In the genomic region with DNA sequence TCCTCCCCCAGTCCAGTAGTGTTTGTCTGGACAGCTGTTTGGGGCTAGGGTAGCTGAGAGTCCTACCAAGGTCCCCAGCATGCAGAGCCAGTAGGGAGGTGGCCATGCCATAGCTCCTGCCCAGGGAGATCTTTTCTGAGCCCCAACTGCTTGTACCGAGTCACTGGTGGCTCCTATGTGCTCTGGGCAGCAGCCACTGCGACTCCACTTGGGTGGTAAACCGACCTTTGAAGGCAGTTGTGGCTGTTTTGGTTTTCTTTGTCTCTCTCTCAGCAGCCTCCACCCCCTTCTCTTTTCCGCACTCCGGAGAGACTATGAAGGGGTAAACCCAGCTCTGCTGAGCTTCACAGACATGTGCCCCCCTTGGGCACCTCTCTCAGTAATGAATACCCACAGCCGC, we compare ENCODE assay signal across 12 mouse cellular contexts. TPM values are rescaled to one million over a fixed set of nuclear protein-coding genes. Genes with fewer than 3 reads are reported as not detected.
DNase-seq lines count a peak whose midpoint lies in the region; ATAC-seq and TF ChIP-seq lines count a peak whose summit lies in the region.
"Had no signal": no experiment of that assay in that cellular context is flagged by ENCODE, and none has a peak within 500 bp of the region (broad histone marks: within the 10 kb centered on the region; RNA-seq: fewer than 3 reads in every experiment).

TSS of gene Cd27 (minus strand) at position 229 of the 400 bp plus-strand sequence.

- H3K9ac ChIP-seq in liver, embryonic 13.5 days: 0 out of 2 replicates have a peak within 1 kb of the TSS, but pooled peaks have one; percentile 13
- no peak within 1 kb of the TSS for H3K9ac ChIP-seq in liver, postnatal 0 days (replicated peaks)
- H3K9ac ChIP-seq in forebrain, embryonic 14.5 days (ENCODE audit: low read length): no peak within 1 kb of the TSS
- H3K9ac ChIP-seq: hindbrain, embryonic 15.5 days; lung, embryonic 15.5 days had no signal

- TF ChIP-seq EP300 in liver, postnatal 0 days (IDR thresholded peaks at IDR 0.05; ENCODE audit: low read depth): no peak

- no peak within 1 kb of the TSS for H3K27ac ChIP-seq in liver, embryonic 13.5 days
- no peak within 1 kb of the TSS for H3K27ac ChIP-seq in liver, postnatal 0 days (ENCODE audit: low read depth)
- peak within 1 kb of the TSS; percentile 18 for H3K27ac ChIP-seq in bone marrow, adult 2 months (ENCODE audit: control insufficient read depth, insufficient read depth, low read depth, low read length, poor library complexity)
- no peak within 1 kb of the TSS for H3K27ac ChIP-seq in forebrain, embryonic 14.5 days (ENCODE audit: low read depth, low read length)
- H3K27ac ChIP-seq: hindbrain, embryonic 15.5 days; lung, embryonic 15.5 days had no signal

- no peaks in the 10 kb centered on the region for H3K9me3 ChIP-seq in liver, embryonic 13.5 days (replicated peaks)
- no peaks in the 10 kb centered on the region for H3K9me3 ChIP-seq in liver, postnatal 0 days (ENCODE audit: low read length)
- 0 out of 2 replicates have a peak, but pooled peaks cover 3% of the 10 kb centered on the region for H3K9me3 ChIP-seq in megakaryocyte, embryonic 14.5 days
- no peaks in the 10 kb centered on the region for H3K9me3 ChIP-seq in forebrain, embryonic 14.5 days (replicated peaks; ENCODE audit: control insufficient read depth, low read length)
- H3K9me3 ChIP-seq: hindbrain, embryonic 15.5 days; lung, embryonic 15.5 days had no signal

- ATAC-seq in liver, embryonic 13.5 days (ENCODE audit: low read depth): no peak
- ATAC-seq in liver, postnatal 0 days: no peak
- no peak for ATAC-seq in forebrain, embryonic 14.5 days
- ATAC-seq: midbrain, embryonic 16.5 days had no signal

- no peak within 1 kb of the TSS for H3K4me2 ChIP-seq in liver, embryonic 13.5 days
- no peak within 1 kb of the TSS for H3K4me2 ChIP-seq in liver, postnatal 0 days (ENCODE audit: low read depth, low read length)
- no peak within 1 kb of the TSS for H3K4me2 ChIP-seq in forebrain, embryonic 14.5 days (ENCODE audit: low read length)
- H3K4me2 ChIP-seq: hindbrain, embryonic 15.5 days; lung, embryonic 15.5 days had no signal

- peaks cover 30% of the 10 kb centered on the region for H3K4me1 ChIP-seq in liver, embryonic 13.5 days (replicated peaks)
- H3K4me1 ChIP-seq in liver, postnatal 0 days (ENCODE audit: insufficient read depth): peaks cover 24% of the 10 kb centered on the region
- H3K4me1 ChIP-seq in bone marrow, adult 2 months (ENCODE audit: control insufficient read depth, insufficient read depth, low read length): peaks cover 7% of the 10 kb centered on the region
- H3K4me1 ChIP-seq in megakaryocyte, embryonic 14.5 days: peaks cover 88% of the 10 kb centered on the region
- no peaks in the 10 kb centered on the region for H3K4me1 ChIP-seq in forebrain, embryonic 14.5 days (ENCODE audit: control insufficient read depth, insufficient read depth, low read length)

- TF ChIP-seq CTCF in liver, postnatal 0 days (IDR thresholded peaks at IDR 0.05; ENCODE audit: low read depth): no peak
- TF ChIP-seq CTCF in bone marrow, adult 2 months (IDR thresholded peaks at IDR 0.05; ENCODE audit: control insufficient read depth, insufficient read depth, low read length): no peak

- DNase-seq in liver, embryonic 13.5 days: no peak
- DNase-seq in liver, postnatal 0 days: no peak
- peak; percentile 88 for DNase-seq in thymus, postnatal 25 days
- no peak for DNase-seq in layer of hippocampus, postnatal 14 days (ENCODE audit: low spot score in 2 of 2)
- no peak for DNase-seq in forebrain, embryonic 14.5 days (ENCODE audit: low spot score)
- DNase-seq: cerebellum, adult 9-11 months; layer of hippocampus, adult 9-11 months had no signal

- TF ChIP-seq POLR2A in bone marrow, adult 2 months (IDR thresholded peaks at IDR 0.05; ENCODE audit: borderline replicate concordance, control insufficient read depth, low read depth, low read length): no peak

- 43% methylated on average over 6 of the region's 6 CpGs for WGBS in liver, embryonic 13.5 days (ENCODE audit: insufficient replicate concordance)
- 40% methylated on average over 6 of the region's 6 CpGs for WGBS in liver, postnatal 0 days (ENCODE audit: insufficient replicate concordance)
- WGBS in bone marrow, adult 2 months: 7% methylated on average over 6 of the region's 6 CpGs
- WGBS in forebrain, embryonic 14.5 days: 20% methylated on average over 6 of the region's 6 CpGs

- H3K4me3 ChIP-seq in liver, embryonic 13.5 days (replicated peaks): no peak within 1 kb of the TSS
- H3K4me3 ChIP-seq in liver, postnatal 0 days (ENCODE audit: low read depth, low read length): no peak within 1 kb of the TSS
- peak within 1 kb of the TSS; percentile 31 for H3K4me3 ChIP-seq in bone marrow, adult 2 months (replicated peaks; ENCODE audit: control insufficient read depth, low read depth, low read length)
- peak within 1 kb of the TSS; percentile 17 for H3K4me3 ChIP-seq in megakaryocyte, embryonic 14.5 days (replicated peaks)
- H3K4me3 ChIP-seq in forebrain, embryonic 14.5 days (ENCODE audit: low read depth, low read length): no peak within 1 kb of the TSS
- H3K4me3 ChIP-seq: hindbrain, embryonic 15.5 days; lung, embryonic 15.5 days had no signal

- H3K36me3 ChIP-seq in liver, embryonic 13.5 days: no peaks in the 10 kb centered on the region
- H3K36me3 ChIP-seq in liver, postnatal 0 days (replicated peaks; ENCODE audit: insufficient read depth, low read length): no peaks in the 10 kb centered on the region
- H3K36me3 ChIP-seq in megakaryocyte, embryonic 14.5 days (replicated peaks; ENCODE audit: low read length): peaks cover 73% of the 10 kb centered on the region
- H3K36me3 ChIP-seq in forebrain, embryonic 14.5 days (ENCODE audit: control insufficient read depth, insufficient read depth, low read length): no peaks in the 10 kb centered on the region
- H3K36me3 ChIP-seq: hindbrain, embryonic 15.5 days; lung, embryonic 15.5 days had no signal

- no peaks in the 10 kb centered on the region for H3K27me3 ChIP-seq in liver, embryonic 13.5 days
- no peaks in the 10 kb centered on the region for H3K27me3 ChIP-seq in liver, postnatal 0 days (ENCODE audit: insufficient read depth, low read length)
- H3K27me3 ChIP-seq in megakaryocyte, embryonic 14.5 days (replicated peaks): no peaks in the 10 kb centered on the region
- no peaks in the 10 kb centered on the region for H3K27me3 ChIP-seq in forebrain, embryonic 14.5 days (replicated peaks; ENCODE audit: control insufficient read depth, insufficient read depth, low read length)
- H3K27me3 ChIP-seq: hindbrain, embryonic 15.5 days; lung, embryonic 15.5 days had no signal

RNA-seq across cellular contexts. Expression of gene Cd27, which starts in this region (rescaled TPM):
- polyA plus RNA-seq in liver, embryonic 13.5 days (2015; fragmentation: Nextera tagmentation; extraction: Ambion mirVana): 1.6 and 2.1 TPM in 2 replicates
- 1.1 and 2.3 TPM in 2 replicates for polyA plus RNA-seq in liver, postnatal 0 days (2015; fragmentation: Nextera tagmentation; extraction: Ambion mirVana)
- polyA plus RNA-seq in bone marrow, adult 2 months (2011; ENCODE audit: insufficient read depth, insufficient read length, low replicate concordance, missing spikeins): 7.0 and 10.7 TPM in 2 replicates
- 1.3 TPM in 1 of 2 replicates, not detected in the other for polyA plus RNA-seq in megakaryocyte, embryonic 14.5 days (2012; ENCODE audit: insufficient read depth, low replicate concordance)
- not detected for total RNA-seq in layer of hippocampus, postnatal 14 days (2021)
- 0.24 and 0.37 TPM in 2 replicates for polyA plus RNA-seq in forebrain, embryonic 14.5 days (2014; fragmentation: Nextera tagmentation; extraction: Ambion mirVana)

Comparison
In these comparisons a context has a peak if more than half of its experiments do, and no peak if none do; other contexts are left out.
1. H3K4me3 ChIP-seq: peak in bone marrow, adult 2 months (single experiment) and megakaryocyte, embryonic 14.5 days (single experiment); none in liver, embryonic 13.5 days (single experiment), liver, postnatal 0 days (single experiment) and forebrain, embryonic 14.5 days (single experiment).